Mouse (Mus musculus) adrenal gland, postnatal 4 days (tissue): ENCODE measurements around the gene Hrh1. TPM values are rescaled to one million over a fixed set of nuclear protein-coding genes. Genes with fewer than 3 reads are reported as not detected.
"Not testable (repeated sequence)": the region's sequence is repeated elsewhere in the genome, so short reads cannot be mapped to it uniquely, and the experiment has no call there.

Experiments used
- DNase-seq, 2 experiments: peaks; one replicate each; pipeline ENCODE4 v3.0.0; 2021 to 2022; ENCODE audit warnings: low spot score in 2 of 2, mixed read lengths in 2 of 2
- total RNA-seq, 2 experiments: library from RNA; stranded (reverse); gene quantifications; 2 replicates each; pipeline ENCODE4 v1.2.3; 2021

The Hrh1 gene
- total RNA-seq, 2 experiments from 2014 or later, result 1.2 to 2.1 TPM

- DNase-seq, result no peak
These were observed 59.6 kb downstream of the Hrh1 start for GRCm38 (mm10) chr6:114457299-114457698.

- DNase-seq, result no peak
These were observed 60.5 kb downstream of the Hrh1 start for GRCm38 (mm10) chr6:114458191-114458590.

GRCm38 (mm10) chr6:114459969-114460368 is 62.2 kb downstream of the Hrh1 start:
- DNase-seq, result no peak

GRCm38 (mm10) chr6:114461536-114461935 is 63.8 kb downstream of the Hrh1 start:
- no peak for DNase-seq

- DNase-seq, result no peak
These were observed 65.0 kb downstream of the Hrh1 start for GRCm38 (mm10) chr6:114462747-114463146.

GRCm38 (mm10) chr6:114473541-114473940 is 75.8 kb downstream of the Hrh1 start:
- DNase-seq, result no peak

- no peak for DNase-seq
These were observed 76.3 kb downstream of the Hrh1 start for GRCm38 (mm10) chr6:114474059-114474458.

GRCm38 (mm10) chr6:114474911-114475310 is 77.2 kb downstream of the Hrh1 start:
- DNase-seq, result no peak

- DNase-seq, result no peak
These were observed 81.0 kb downstream of the Hrh1 start for GRCm38 (mm10) chr6:114478771-114479170.

GRCm38 (mm10) chr6:114479644-114480410 is 82.1 kb downstream of the Hrh1 start:
- no peak for DNase-seq

GRCm38 (mm10) chr6:114489371-114489770 is 91.6 kb downstream of the Hrh1 start:
- DNase-seq, result no peak

- DNase-seq, result not testable (repeated sequence)
These were observed 94.9 kb downstream of the Hrh1 start for GRCm38 (mm10) chr6:114492588-114492987.

- not testable (repeated sequence) for DNase-seq
These were observed 97.3 kb downstream of the Hrh1 start for GRCm38 (mm10) chr6:114494987-114495386.

GRCm38 (mm10) chr6:114514038-114514437 is 116.3 kb downstream of the Hrh1 start:
- DNase-seq, result not testable (repeated sequence)

GRCm38 (mm10) chr6:114528709-114529108 is 131.0 kb downstream of the Hrh1 start:
- not testable (repeated sequence) for DNase-seq

Other genes with a start within 250 kb of the Hrh1 start
- 1 to 10 TPM in 1 of 2 experiments, under 1 TPM in 1; 0.08 to 1.7 TPM for gene Slc6a1, start 115.3 kb upstream of the Hrh1 start, total RNA-seq
- 10 to 100 TPM; 25.4 to 28.7 TPM for gene Atg7, start 245.2 kb downstream of the Hrh1 start, total RNA-seq